Mouse (Mus musculus) kidney, adult 2 months (tissue): ENCODE measurements at regions not wholly inside any gene's neighbourhood (a gene's known extent, or its start where the extent isn't known, plus 50 kb on each side); places are given as distances from the start of the nearest gene placed in this dataset.

ENCODE experiments used
- CTCF ChIP-seq: fragments of 200-500 bp; conservative IDR thresholded peaks from 2 replicates; pipeline ENCODE4 v1.5.1; 2011; ENCODE audit warnings: low read depth, mild to moderate bottlenecking, control low read depth, low read length, moderate library complexity, mixed read lengths; ENCODE audit not compliant: insufficient read depth, insufficient read length
- POLR2A ChIP-seq: fragments of 200-500 bp; IDR thresholded peaks from one replicate; pipeline ENCODE4 v1.6.1; 2011; ENCODE audit warnings: low read depth, low read length, control low read depth

DNA sequence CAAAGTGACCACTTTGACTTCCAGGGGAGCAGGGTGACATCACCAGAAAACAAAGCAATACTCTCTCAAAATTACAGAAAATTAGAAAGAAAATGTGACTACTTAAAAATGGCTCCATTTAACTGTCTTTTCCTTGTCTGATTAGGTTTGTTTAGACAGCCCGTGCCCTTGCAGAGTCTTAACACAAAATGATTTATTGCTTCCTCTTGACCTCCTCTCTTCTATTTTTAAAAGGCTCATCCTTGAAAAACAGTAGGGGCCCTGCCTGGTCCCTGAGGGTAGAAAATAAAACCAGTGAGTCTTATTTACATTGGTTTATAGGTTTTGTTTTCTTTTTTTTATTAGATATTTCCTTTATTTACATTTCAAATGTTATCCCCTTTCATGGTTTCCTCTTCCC is 196.8 kb upstream of the Pcsk5 start:
- TF ChIP-seq CTCF (no peak), POLR2A (no peak)
